Mouse (Mus musculus): ENCODE results near the gene Vat1. TPM values are rescaled to one million over a fixed set of nuclear protein-coding genes. Genes with fewer than 3 reads are reported as not detected.

Gene Vat1
- total and polyA plus RNA-seq, 3 experiments = 14.9 to 49.4 (median 29.9) TPM

- peak; percentile 85 for TF ChIP-seq MXI1 (IDR thresholded peaks at IDR 0.05; ENCODE audit: low read depth, low read length)
- TF ChIP-seq USF2 (conservative IDR thresholded peaks at IDR 0.05; ENCODE audit: low read depth, low read length) = no peak
- 0 out of 2 replicates have a peak, but pooled peaks have one; percentile 6 for TF ChIP-seq MAFK (IDR thresholded peaks at IDR 0.05; ENCODE audit: insufficient replicate concordance, low read length)
- no peak; the same call in 1 of the 2 replicates for TF ChIP-seq ZKSCAN1 (IDR thresholded peaks at IDR 0.05; ENCODE audit: borderline replicate concordance, low read depth, low read length)
- TF ChIP-seq MAX (IDR thresholded peaks at IDR 0.05; ENCODE audit: low read length) = peak; percentile 79
- 0 out of 2 replicates have a peak, but pooled peaks have one; percentile 30 for TF ChIP-seq BHLHE40 (IDR thresholded peaks at IDR 0.05; ENCODE audit: low read depth, low read length)
- TF ChIP-seq ETS1 (conservative IDR thresholded peaks at IDR 0.05; ENCODE audit: low read depth, low read length) = no peak
- TF ChIP-seq NELFE (IDR thresholded peaks at IDR 0.05; ENCODE audit: low read depth, low read length) = peak; percentile 67
- peak; percentile 88 for TF ChIP-seq POLR2A (IDR thresholded peaks at IDR 0.05; ENCODE audit: low read depth, low read length)
- peak; percentile 43; the same call in 1 of the 2 replicates for TF ChIP-seq EP300 (IDR thresholded peaks at IDR 0.05; ENCODE audit: low read length)
- peak; percentile 80; the same call in 1 of the 2 replicates for TF ChIP-seq KAT2A (IDR thresholded peaks at IDR 0.05; ENCODE audit: insufficient replicate concordance, low read length)
- TF ChIP-seq SMC3 (IDR thresholded peaks at IDR 0.05; ENCODE audit: low read depth, low read length) = no peak
- TF ChIP-seq CHD2 (IDR thresholded peaks at IDR 0.05; ENCODE audit: low read length) = 0 out of 2 replicates have a peak, but pooled peaks have one; percentile 33
Measured at GRCm38 (mm10) chr11:101417101-101417855, 48.8 kb downstream of the Vat1 start, which contains the start of gene Aarsd1 (continued).

GRCm38 (mm10) chr11:101416433-101417100, 49.5 kb downstream of the Vat1 start:
- Histone ChIP-seq H3K4me3 (replicated peaks in 1 of 3; ENCODE audit: low read depth in 2 of 3, low read length in 2 of 3, poor library complexity in 1 of 3) (peak overlapping the region; percentile 76 to 94 (median 78)), H3K79me2 (replicated peaks; ENCODE audit: control insufficient read depth, extremely low read depth, insufficient read depth, poor library complexity, severe bottlenecking) (peaks cover 12% of the 10 kb centered on the region), H3K36me3 (replicated peaks in 1 of 2; ENCODE audit: control insufficient read depth in 1 of 2, insufficient read depth in 1 of 2, low read length in 1 of 2) (peaks cover 19 to 31% of the 10 kb centered on the region in 2 experiments), H3K27me3 (replicated peaks) (no peaks in the 10 kb centered on the region), H3K4me2 (ENCODE audit: insufficient read depth, low read depth, poor library complexity, severe bottlenecking) (peak overlapping the region; percentile 90), H3K4me1 (ENCODE audit: control insufficient read depth in 1 of 2, insufficient read depth in 2 of 2) (peaks cover 0 to 23% of the 10 kb centered on the region in 2 experiments; a peak in 2 of 4 replicates), H3K9ac (ENCODE audit: insufficient read depth, low read depth) (peak overlapping the region; percentile 65), H3K27ac (ENCODE audit: insufficient read depth, low read depth) (peak overlapping the region; percentile 44), H3K9me3 (replicated peaks; ENCODE audit: low read length) (no peaks in the 10 kb centered on the region)
- in situ Hi-C loops (cut with MboI; ENCODE audit: low pct_ligation_motif_present, low pct_unique_long_range_greater_than_20kb, low sequenced_read_pairs) = no loop called here
- peak; percentile 85 for DNase-seq (ENCODE audit: extremely low read depth)
- dilution Hi-C loops (cut with MboI; ENCODE audit: extremely low pct_ligation_motif_present, extremely low pct_unique_long_range_greater_than_20kb, low sequenced_read_pairs) = no loop called here
- TF ChIP-seq BHLHE40 (IDR thresholded peaks at IDR 0.05; ENCODE audit: low read depth, low read length) (no peak), NRF1 (IDR thresholded peaks at IDR 0.05; ENCODE audit: low read depth, low read length) (peak; percentile 39; the same call in 1 of the 2 replicates), MEF2A (IDR thresholded peaks at IDR 0.05; ENCODE audit: borderline replicate concordance, low read depth, low read length) (no peak), TBP (conservative IDR thresholded peaks at IDR 0.05; ENCODE audit: low read depth, low read length) (peak; percentile 36; the same call in 1 of the 2 replicates), TCF12 (IDR thresholded peaks at IDR 0.05; ENCODE audit: low read depth, low read length) (0 out of 2 replicates have a peak, but pooled peaks have one; percentile 27), MAX (IDR thresholded peaks at IDR 0.05; ENCODE audit: low read length) (peak; percentile 77; the same call in 1 of the 2 replicates), CTCF (conservative IDR thresholded peaks at IDR 0.05 in 1 of 2, IDR thresholded peaks at IDR 0.05 in 1 of 2; ENCODE audit: low read depth in 2 of 2, low read length in 2 of 2) (no peak), POLR2AphosphoS2 (IDR thresholded peaks at IDR 0.05; ENCODE audit: low read depth, low read length) (no peak), JUND (conservative IDR thresholded peaks at IDR 0.05; ENCODE audit: low read depth, low read length) (no peak), MAZ (IDR thresholded peaks at IDR 0.05; ENCODE audit: low read depth, low read length) (0 out of 2 replicates have a peak, but pooled peaks have one; percentile 23), MYC (IDR thresholded peaks at IDR 0.05; ENCODE audit: low read depth, low read length) (0 out of 2 replicates have a peak, but pooled peaks have one; percentile 62), USF2 (conservative IDR thresholded peaks at IDR 0.05; ENCODE audit: low read depth, low read length) (no peak), RCOR1 (conservative IDR thresholded peaks at IDR 0.05; ENCODE audit: low read depth, low read length) (0 out of 2 replicates have a peak, but pooled peaks have one; percentile 22), ZMIZ1 (IDR thresholded peaks at IDR 0.05; ENCODE audit: low read depth, low read length) (peak; percentile 33; the same call in 1 of the 2 replicates), RAD21 (IDR thresholded peaks at IDR 0.05; ENCODE audit: low read depth, low read length) (no peak), GABPA (IDR thresholded peaks at IDR 0.05; ENCODE audit: insufficient replicate concordance, low read depth, low read length) (no peak), ELF1 (IDR thresholded peaks at IDR 0.05; ENCODE audit: low read depth, low read length) (no peak), NELFE (IDR thresholded peaks at IDR 0.05; ENCODE audit: low read depth, low read length) (peak; percentile 63), USF1 (IDR thresholded peaks at IDR 0.05; ENCODE audit: low read depth, low read length) (no peak), KAT2A (IDR thresholded peaks at IDR 0.05; ENCODE audit: insufficient replicate concordance, low read length) (0 out of 2 replicates have a peak, but pooled peaks have one; percentile 40), E2F4 (IDR thresholded peaks at IDR 0.05; ENCODE audit: insufficient replicate concordance, low read depth, low read length) (no peak), EP300 (IDR thresholded peaks at IDR 0.05; ENCODE audit: low read length) (no peak), MXI1 (IDR thresholded peaks at IDR 0.05; ENCODE audit: low read depth, low read length) (no peak), ZKSCAN1 (IDR thresholded peaks at IDR 0.05; ENCODE audit: borderline replicate concordance, low read depth, low read length) (no peak), CHD2 (IDR thresholded peaks at IDR 0.05; ENCODE audit: low read length) (no peak), ZNF384 (IDR thresholded peaks at IDR 0.05; ENCODE audit: low read depth, low read length) (peak; percentile 84), SMC3 (IDR thresholded peaks at IDR 0.05; ENCODE audit: low read depth, low read length) (no peak), JUN (IDR thresholded peaks at IDR 0.05; ENCODE audit: insufficient read depth, low read depth, low read length) (no peak)
